Mouse (Mus musculus): ENCODE results near the gene Il2rb.

Il2rb gene

GRCm38 (mm10) chr15:78481448-78482000, 13.5 kb downstream of the Il2rb start:
- no peak for DNase-seq (ENCODE audit: low spot score in 2 of 2)

GRCm38 (mm10) chr15:78480991-78481390, 14.1 kb downstream of the Il2rb start:
- no peak for DNase-seq (ENCODE audit: low spot score in 2 of 2)

- DNase-seq (ENCODE audit: low spot score in 2 of 2) = no peak
Observed at GRCm38 (mm10) chr15:78480111-78480510, 15.0 kb downstream of the Il2rb start.

- DNase-seq (ENCODE audit: low spot score in 2 of 2) = no peak
Observed at GRCm38 (mm10) chr15:78479470-78479869, 15.6 kb downstream of the Il2rb start.

- no peak for DNase-seq (ENCODE audit: low spot score in 2 of 2)
Observed at GRCm38 (mm10) chr15:78478073-78478472, 17.0 kb downstream of the Il2rb start.

- DNase-seq (ENCODE audit: low spot score in 2 of 2) = no peak
Observed at GRCm38 (mm10) chr15:78476878-78477277, 18.2 kb downstream of the Il2rb start.

GRCm38 (mm10) chr15:78475604-78476031, 19.5 kb downstream of the Il2rb start:
- DNase-seq (ENCODE audit: low spot score in 2 of 2) = no peak

GRCm38 (mm10) chr15:78473442-78473841, 21.6 kb downstream of the Il2rb start:
- no peak for DNase-seq (ENCODE audit: low spot score in 2 of 2)

GRCm38 (mm10) chr15:78471902-78472301, 23.2 kb downstream of the Il2rb start:
- no peak for DNase-seq (ENCODE audit: low spot score in 2 of 2)

GRCm38 (mm10) chr15:78470495-78471276, 24.4 kb downstream of the Il2rb start:
- DNase-seq (ENCODE audit: low spot score in 2 of 2) = no peak

GRCm38 (mm10) chr15:78468379-78468937, 26.6 kb downstream of the Il2rb start, which contains the start of gene Tmprss6:
Gene Tmprss6, minus strand, starts transcription at chr15:78468634.
- DNase-seq (ENCODE audit: low spot score in 2 of 2) = no peak

GRCm38 (mm10) chr15:78467570-78467969, 27.5 kb downstream of the Il2rb start:
- no peak for DNase-seq (ENCODE audit: low spot score in 2 of 2)

GRCm38 (mm10) chr15:78466809-78467208, 28.3 kb downstream of the Il2rb start:
- DNase-seq (ENCODE audit: low spot score in 2 of 2) = no peak

GRCm38 (mm10) chr15:78462981-78463380, 32.1 kb downstream of the Il2rb start:
- no peak for DNase-seq (ENCODE audit: low spot score in 2 of 2)

GRCm38 (mm10) chr15:78457193-78457592, 37.9 kb downstream of the Il2rb start:
- DNase-seq (ENCODE audit: low spot score in 2 of 2) = no peak

GRCm38 (mm10) chr15:78456051-78456450, 39.0 kb downstream of the Il2rb start:
- DNase-seq (ENCODE audit: low spot score in 2 of 2) = no peak

- no peak for DNase-seq (ENCODE audit: low spot score in 2 of 2)
Observed at GRCm38 (mm10) chr15:78455168-78455567, 39.9 kb downstream of the Il2rb start.

- no peak for DNase-seq (ENCODE audit: low spot score in 2 of 2)
Observed at GRCm38 (mm10) chr15:78452929-78453328, 42.1 kb downstream of the Il2rb start.

GRCm38 (mm10) chr15:78451201-78451600, 43.9 kb downstream of the Il2rb start:
- no peak for DNase-seq (ENCODE audit: low spot score in 2 of 2)

- DNase-seq (ENCODE audit: low spot score in 2 of 2) = no peak
Observed at GRCm38 (mm10) chr15:78450419-78450768, 44.7 kb downstream of the Il2rb start.

GRCm38 (mm10) chr15:78449694-78450418, 45.2 kb downstream of the Il2rb start:
- no peak for DNase-seq (ENCODE audit: low spot score in 2 of 2)

GRCm38 (mm10) chr15:78449131-78449530, 45.9 kb downstream of the Il2rb start:
- no peak for DNase-seq (ENCODE audit: low spot score in 2 of 2)

All from urinary bladder, postnatal 4 days (tissue).